Mouse (Mus musculus) E14TG2a.4 (cell line): Measurements from ENCODE around the gene Phactr1.

ENCODE experiments used
- CTCF ChIP-seq: conservative IDR thresholded peaks from 2 replicates; pipeline ENCODE4 v1.5.1; 2014; ENCODE audit warnings: low read length
- NANOG ChIP-seq: IDR thresholded peaks from 2 replicates; pipeline ENCODE4 v1.6.1; 2014; ENCODE audit warnings: borderline replicate concordance, low read length, mixed read lengths
- POU5F1 ChIP-seq: IDR thresholded peaks from 2 replicates; pipeline ENCODE4 v1.6.1; 2014; ENCODE audit warnings: low read length, borderline replicate concordance

DNA sequence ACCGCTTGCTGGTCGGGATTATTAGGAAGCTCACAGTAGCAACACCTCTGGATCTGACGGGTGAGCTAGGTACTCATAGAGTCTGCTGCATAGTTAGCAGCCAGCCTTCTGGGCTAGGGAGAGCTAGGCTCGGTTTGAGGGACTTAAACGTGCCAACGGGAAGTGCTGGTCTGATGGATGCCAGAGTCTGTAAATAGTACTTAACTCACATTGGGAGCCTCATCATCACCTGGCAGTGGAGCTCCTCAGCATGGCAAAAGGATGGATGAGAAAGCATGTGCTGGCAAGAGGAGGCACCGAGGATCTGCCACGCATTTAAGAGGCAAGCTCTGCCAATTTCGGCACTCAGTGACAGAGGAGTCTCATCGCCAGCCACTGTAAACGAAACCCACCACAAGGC is 247.4 kb downstream of the Phactr1 start:
- TF ChIP-seq CTCF (no peak), NANOG (no peak), POU5F1 (no peak)
